Mouse (Mus musculus) hindbrain, embryonic 12.5 days (tissue): ENCODE data around the gene Elp5. TPM values are rescaled to one million over a fixed set of nuclear protein-coding genes. Genes with fewer than 3 reads are reported as not detected.
"Not testable (repeated sequence)": the region's sequence is repeated elsewhere in the genome, so short reads cannot be mapped to it uniquely, and the experiment has no call there.

ENCODE experiments used
- ATAC-seq: fragments of 200-750 bp; cut with Nextera tagmentation; 2 replicates; pipeline ENCODE4 v1.8.0; 2017; ENCODE audit warnings: moderate TSS enrichment; ENCODE audit not compliant: low FRiP score
- H3K27ac ChIP-seq: fragments of 300-500 bp; sonication (generic); 2 replicates; pipeline ENCODE4 v1.5.1; 2016; ENCODE audit warnings: mild to moderate bottlenecking
- H3K27me3 ChIP-seq: fragments of 300-500 bp; sonication (generic); 2 replicates; pipeline ENCODE4 v1.6.1; 2016; ENCODE audit warnings: mild to moderate bottlenecking
- H3K36me3 ChIP-seq: fragments of 300-500 bp; sonication (generic); 2 replicates; pipeline ENCODE4 v1.6.1; 2016; ENCODE audit warnings: mild to moderate bottlenecking
- H3K4me1 ChIP-seq: fragments of 300-500 bp; sonication (generic); 2 replicates; pipeline ENCODE4 v1.6.1; 2016
- H3K4me2 ChIP-seq: fragments of 300-500 bp; sonication (generic); replicated peaks from 2 replicates; pipeline ENCODE4 v1.6.1; 2016; ENCODE audit warnings: mild to moderate bottlenecking
- H3K4me3 ChIP-seq: fragments of 300-500 bp; sonication (generic); 2 replicates; pipeline ENCODE4 v1.5.1; 2016; ENCODE audit warnings: mild to moderate bottlenecking
- H3K9ac ChIP-seq: fragments of 300-500 bp; sonication (generic); 2 replicates; pipeline ENCODE4 v1.6.1; 2016; ENCODE audit warnings: mild to moderate bottlenecking, moderate library complexity
- H3K9me3 ChIP-seq: fragments of 300-500 bp; sonication (generic); replicated peaks from 2 replicates; pipeline ENCODE4 v1.6.1; 2016; ENCODE audit warnings: mild to moderate bottlenecking
- WGBS: fragments of 180-500 bp; shearing (Covaris S2); methylation state at CpG from one replicate; pipeline ENCODE4 v1.1.7; 2016; 5-methylcytosine and 5-hydroxymethylcytosine counted together
- polyA plus RNA-seq: library from polyadenylated mRNA; unstranded; fragments of >200 nt; fragmentation: Nextera tagmentation; extraction: Ambion mirVana; gene quantifications from 2 replicates; pipeline ENCODE4 v1.2.1, GENCODE M21; 2016

Gene Elp5
- polyA plus RNA-seq, 1 experiment from 2014 or later = 127 TPM

GRCm38 (mm10) chr11:70020731-70021263 lies 38.5 kb upstream of the Elp5 start:
- Histone ChIP-seq H3K27me3 (no peaks in the 10 kb centered on the region), H3K4me2 (peak overlapping the region; percentile 91), H3K4me3 (peak overlapping the region; percentile 71), H3K9me3 (no peaks in the 10 kb centered on the region), H3K9ac (peak overlapping the region; percentile 96), H3K36me3 (no peaks in the 10 kb centered on the region), H3K27ac (peak overlapping the region; percentile 94), H3K4me1 (peaks cover 73% of the 10 kb centered on the region)
- WGBS = 0% methylated on average over 8 of the region's 8 CpGs
- peak; percentile 82 for ATAC-seq

GRCm38 (mm10) chr11:70020022-70020631 lies 37.8 kb upstream of the Elp5 start:
- H3K4me1 ChIP-seq = peaks cover 68% of the 10 kb centered on the region
- H3K4me3 ChIP-seq = peak overlapping the region; percentile 71
- 24% methylated on average over 7 of the region's 8 CpGs for WGBS
- H3K27me3 ChIP-seq = no peaks in the 10 kb centered on the region
- no peak for ATAC-seq
- no peaks in the 10 kb centered on the region for H3K36me3 ChIP-seq
- H3K9ac ChIP-seq = peak overlapping the region; percentile 96
- no peaks in the 10 kb centered on the region for H3K9me3 ChIP-seq
- H3K27ac ChIP-seq = peak overlapping the region; percentile 94
- H3K4me2 ChIP-seq = peak overlapping the region; percentile 91

GRCm38 (mm10) chr11:70019495-70020021 lies 37.2 kb upstream of the Elp5 start:
- Histone ChIP-seq H3K9ac (peak overlapping the region; percentile 96), H3K4me3 (peak overlapping the region; percentile 71), H3K36me3 (no peaks in the 10 kb centered on the region), H3K4me2 (peak overlapping the region; percentile 91), H3K9me3 (no peaks in the 10 kb centered on the region), H3K27ac (peak overlapping the region; percentile 94), H3K4me1 (peaks cover 67% of the 10 kb centered on the region), H3K27me3 (no peaks in the 10 kb centered on the region)
- WGBS = 25% methylated on average over 1 of the region's 2 CpGs
- ATAC-seq = no peak

GRCm38 (mm10) chr11:70018131-70018990 lies 36.0 kb upstream of the Elp5 start:
- Histone ChIP-seq H3K4me1 (peaks cover 64% of the 10 kb centered on the region), H3K4me2 (peak overlapping the region; percentile 91), H3K9me3 (no peaks in the 10 kb centered on the region), H3K36me3 (peaks cover 2% of the 10 kb centered on the region; the same call in 1 of the 2 replicates), H3K4me3 (peak overlapping the region; percentile 71), H3K27ac (peak overlapping the region; percentile 94), H3K9ac (peak overlapping the region; percentile 96), H3K27me3 (no peaks in the 10 kb centered on the region)
- WGBS = 1% methylated on average over 21 of the region's 25 CpGs
- ATAC-seq = no peak

GRCm38 (mm10) chr11:70017199-70017767 lies 35.0 kb upstream of the Elp5 start:
- Histone ChIP-seq H3K27ac (peak overlapping the region; percentile 94), H3K9ac (peak overlapping the region; percentile 96)
- 44% methylated on average over 7 of the region's 7 CpGs for WGBS

GRCm38 (mm10) chr11:70016669-70017068 lies 34.4 kb upstream of the Elp5 start, which contains the start of gene Dlg4:
Gene Dlg4 (plus strand): TSS chr11:70016942.
- Histone ChIP-seq H3K4me1 (peaks cover 50% of the 10 kb centered on the region), H3K9me3 (no peaks in the 10 kb centered on the region), H3K4me2 (peak within 1 kb of the TSS; percentile 91), H3K4me3 (peak within 1 kb of the TSS; percentile 71; the same call in 1 of the 2 replicates), H3K27ac (peak within 1 kb of the TSS; percentile 94), H3K9ac (peak within 1 kb of the TSS; percentile 96), H3K36me3 (peaks cover 19% of the 10 kb centered on the region), H3K27me3 (no peaks in the 10 kb centered on the region)
- ATAC-seq = no peak
- WGBS = 78% methylated on average over 3 of the region's 3 CpGs

More at GRCm38 (mm10) chr11:70017199-70017767, 35.0 kb upstream of the Elp5 start:
- Histone ChIP-seq H3K9me3 (no peaks in the 10 kb centered on the region), H3K36me3 (peaks cover 13% of the 10 kb centered on the region), H3K4me2 (peak overlapping the region; percentile 91), H3K4me1 (peaks cover 54% of the 10 kb centered on the region), H3K4me3 (peak overlapping the region; percentile 71; the same call in 1 of the 2 replicates), H3K27me3 (no peaks in the 10 kb centered on the region)
- ATAC-seq = no peak

GRCm38 (mm10) chr11:70016177-70016576 lies 33.9 kb upstream of the Elp5 start:
- 91% methylated on average over 2 of the region's 2 CpGs for WGBS
- peaks cover 50% of the 10 kb centered on the region for H3K4me1 ChIP-seq

GRCm38 (mm10) chr11:70015677-70016076 lies 33.4 kb upstream of the Elp5 start:
- H3K27ac ChIP-seq = no peak overlapping the region
- no peak overlapping the region for H3K4me3 ChIP-seq
- no peaks in the 10 kb centered on the region for H3K27me3 ChIP-seq
- H3K4me2 ChIP-seq = peak overlapping the region; percentile 86
- ATAC-seq = no peak
- 66% methylated on average over 6 of the region's 6 CpGs for WGBS
- no peaks in the 10 kb centered on the region for H3K9me3 ChIP-seq
- peaks cover 29% of the 10 kb centered on the region for H3K36me3 ChIP-seq
- H3K9ac ChIP-seq = no peak overlapping the region
- peaks cover 50% of the 10 kb centered on the region for H3K4me1 ChIP-seq

More at GRCm38 (mm10) chr11:70016177-70016576, 33.9 kb upstream of the Elp5 start:
- H3K27ac ChIP-seq, H3K4me3 ChIP-seq, H3K4me2 ChIP-seq, ATAC-seq, H3K27me3 ChIP-seq, H3K9ac ChIP-seq, H3K9me3 ChIP-seq: not testable (repeated sequence)
- peaks cover 24% of the 10 kb centered on the region for H3K36me3 ChIP-seq

GRCm38 (mm10) chr11:70014880-70015558 lies 32.7 kb upstream of the Elp5 start, which contains the start of gene Acadvl:
Gene Acadvl (minus strand): TSS chr11:70015411.
- H3K9ac ChIP-seq = peak within 1 kb of the TSS; percentile 70
- H3K9me3 ChIP-seq = no peaks in the 10 kb centered on the region
- H3K4me1 ChIP-seq = peaks cover 44% of the 10 kb centered on the region
- ATAC-seq = peak; percentile 67
- H3K27ac ChIP-seq = peak within 1 kb of the TSS; percentile 58
- H3K27me3 ChIP-seq = no peaks in the 10 kb centered on the region
- peak within 1 kb of the TSS; percentile 86 for H3K4me2 ChIP-seq
- peaks cover 36% of the 10 kb centered on the region for H3K36me3 ChIP-seq
- H3K4me3 ChIP-seq = peak within 1 kb of the TSS; percentile 50
- WGBS = under 1% methylated on average over 35 of the region's 35 CpGs

- H3K36me3 ChIP-seq = peaks cover 46% of the 10 kb centered on the region
- WGBS = 63% methylated on average over 5 of the region's 5 CpGs
- no peak overlapping the region for H3K4me3 ChIP-seq
- no peaks in the 10 kb centered on the region for H3K9me3 ChIP-seq
- H3K4me1 ChIP-seq = peaks cover 34% of the 10 kb centered on the region
- H3K9ac ChIP-seq = 0 out of 2 replicates have a peak overlapping the region, but pooled peaks have one; percentile 13
- H3K4me2 ChIP-seq = 0 out of 2 replicates have a peak overlapping the region, but pooled peaks have one; percentile 86
- H3K27me3 ChIP-seq = no peaks in the 10 kb centered on the region
- no peak overlapping the region for H3K27ac ChIP-seq
- ATAC-seq = no peak
Measured at GRCm38 (mm10) chr11:70014051-70014450, 31.7 kb upstream of the Elp5 start.

GRCm38 (mm10) chr11:70013408-70013807 lies 31.1 kb upstream of the Elp5 start:
- Histone ChIP-seq H3K36me3 (peaks cover 52% of the 10 kb centered on the region), H3K9me3 (no peaks in the 10 kb centered on the region), H3K4me1 (peaks cover 30% of the 10 kb centered on the region), H3K27ac (no peak overlapping the region), H3K4me2 (no peak overlapping the region), H3K27me3 (no peaks in the 10 kb centered on the region), H3K4me3 (no peak overlapping the region), H3K9ac (no peak overlapping the region)
- ATAC-seq = no peak
- WGBS = 87% methylated on average over 3 of the region's 3 CpGs
